Mouse (Mus musculus) left cerebral cortex, postnatal 14 days (tissue): ENCODE results near the gene Il17rb. TPM values are rescaled to one million over a fixed set of nuclear protein-coding genes. Genes with fewer than 3 reads are reported as not detected.
A peak's percentile ranks its signal among the peaks of the same experiment; 100 is the strongest.

Experiments
- DNase-seq, 2 experiments: peaks; one replicate each; pipeline ENCODE4 v3.0.0; 2021 to 2022; ENCODE audit warnings: low spot score in 2 of 2, mixed read lengths in 1 of 2
- intact Hi-C: fragments of 180-260 bp; cut with DNase I; formaldehyde crosslinking; loops from one replicate; pipeline ENCODE4 v1.15.1; 2025
- long read RNA-seq, 2 experiments: library from polyadenylated mRNA; stranded (forward); transcript quantifications; one replicate each; pipeline ENCODE4 v2.0.0; 2021
- total RNA-seq, 2 experiments: library from RNA; stranded (reverse); gene quantifications; 2 replicates each; pipeline ENCODE4 v1.2.3; 2021

Gene Il17rb
- total RNA-seq: under 1 TPM; 0.40 TPM
- long read RNA-seq, experiment 1: 0 reads
- long read RNA-seq, experiment 2, partial matches to known transcripts: 1 of 1 reads
- long read RNA-seq, experiment 2, other reads (novel, unspliced or antisense): 0 of 1 reads

GRCm38 (mm10) chr14:30008733-30009575 is at the start of gene Il17rb, which contains the start of gene Chdh:
TSS of gene Il17rb (minus strand) at chr14:30008896.
TSS of gene Chdh (plus strand) at chr14:30009023.
- intact Hi-C loops: no loop called here
- DNase-seq: peak in 1 of 2 experiments; percentile 12

GRCm38 (mm10) chr14:30056031-30056766 is 47.5 kb upstream of the Il17rb start:
- intact Hi-C loops: no loop called here

GRCm38 (mm10) chr14:30054922-30055321 is 46.2 kb upstream of the Il17rb start:
- intact Hi-C loops: no loop called here
- no peak for DNase-seq

More at GRCm38 (mm10) chr14:30056031-30056766, 47.5 kb upstream of the Il17rb start:
- peak; percentile 30 to 47 for DNase-seq

- DNase-seq: no peak
- intact Hi-C loops: no loop called here
Observed at GRCm38 (mm10) chr14:30050280-30050679, 41.6 kb upstream of the Il17rb start.

- intact Hi-C loops: no loop called here
- DNase-seq: no peak
Observed at GRCm38 (mm10) chr14:30048049-30048448, 39.4 kb upstream of the Il17rb start.

- intact Hi-C loops: no loop called here
- no peak for DNase-seq
Observed at GRCm38 (mm10) chr14:30046976-30047375, 38.3 kb upstream of the Il17rb start.

GRCm38 (mm10) chr14:30045704-30046220 is 37.1 kb upstream of the Il17rb start:
- no peak for DNase-seq
- intact Hi-C loops: no loop called here

- DNase-seq: no peak
- intact Hi-C loops: no loop called here
Observed at GRCm38 (mm10) chr14:30045239-30045638, 36.5 kb upstream of the Il17rb start.

GRCm38 (mm10) chr14:30043356-30043940 is 34.8 kb upstream of the Il17rb start:
- no peak for DNase-seq
- intact Hi-C loops: no loop called here

- intact Hi-C loops: no loop called here
- DNase-seq: no peak
Observed at GRCm38 (mm10) chr14:30041836-30042235, 33.1 kb upstream of the Il17rb start.

- no peak for DNase-seq
- intact Hi-C loops: no loop called here
Observed at GRCm38 (mm10) chr14:30039413-30039812, 30.7 kb upstream of the Il17rb start.

- no peak for DNase-seq
Observed at GRCm38 (mm10) chr14:30038431-30038830, 29.7 kb upstream of the Il17rb start.

GRCm38 (mm10) chr14:30033405-30033804 is 24.7 kb upstream of the Il17rb start:
- intact Hi-C loops: no loop called here
- DNase-seq: no peak

More at GRCm38 (mm10) chr14:30038431-30038830, 29.7 kb upstream of the Il17rb start:
- intact Hi-C loops: no loop called here

GRCm38 (mm10) chr14:30027378-30027777 is 18.7 kb upstream of the Il17rb start:
- intact Hi-C loops: no loop called here
- no peak for DNase-seq

GRCm38 (mm10) chr14:30024387-30024786 is 15.7 kb upstream of the Il17rb start:
- DNase-seq: no peak
- intact Hi-C loops: no loop called here

- intact Hi-C loops: no loop called here
- no peak for DNase-seq
Observed at GRCm38 (mm10) chr14:30022471-30022870, 13.8 kb upstream of the Il17rb start.

GRCm38 (mm10) chr14:30019792-30020575 is 11.3 kb upstream of the Il17rb start:
- no peak for DNase-seq
- intact Hi-C loops: no loop called here

GRCm38 (mm10) chr14:30019375-30019774 is 10.7 kb upstream of the Il17rb start:
- intact Hi-C loops: no loop called here

GRCm38 (mm10) chr14:30018846-30019245 is 10.2 kb upstream of the Il17rb start:
- intact Hi-C loops: no loop called here
- no peak for DNase-seq

More at GRCm38 (mm10) chr14:30019375-30019774, 10.7 kb upstream of the Il17rb start:
- no peak for DNase-seq
